Mouse (Mus musculus) megakaryocyte progenitor cell, adult 5-6 weeks (primary cell): ENCODE measurements at regions not wholly inside any gene's neighbourhood (a gene's known extent, or its start where the extent isn't known, plus 50 kb on each side); places are given as distances from the start of the nearest gene placed in this dataset.
"Not testable (repeated sequence)": the region's sequence is repeated elsewhere in the genome, so short reads cannot be mapped to it uniquely, and the experiment has no call there.

Experiments
- ATAC-seq: replicated peaks from 2 replicates; pipeline ENCODE4 v1.8.0; 2016; ENCODE audit warnings: mild to moderate bottlenecking, moderate TSS enrichment, inconsistent platforms; ENCODE audit not compliant: poor library complexity

- not testable (repeated sequence) for ATAC-seq
Observed at GRCm38 (mm10) chr13:50906431-50906830, 194.2 kb upstream of the Spin1 start.

DNA sequence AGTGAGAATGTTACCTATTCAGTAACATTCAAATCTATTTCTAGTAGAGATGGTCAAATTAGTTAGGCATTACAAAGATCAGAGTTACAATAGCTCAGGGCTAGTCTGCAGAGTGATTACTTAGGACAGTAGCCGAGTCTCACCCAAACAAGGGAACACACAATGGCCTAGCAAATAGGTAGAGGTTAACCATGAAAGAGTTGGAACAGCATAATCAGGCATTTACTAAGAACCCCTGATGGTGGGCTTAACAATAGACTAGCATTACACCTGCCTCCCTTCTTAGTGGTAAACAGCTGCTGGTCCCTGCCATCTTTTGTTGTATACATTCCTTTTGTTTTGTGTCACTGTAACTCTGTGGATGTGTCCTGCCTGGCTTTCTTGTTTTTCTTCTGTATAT is 193.8 kb upstream of the Spin1 start:
- ATAC-seq, result no peak

- ATAC-seq, result not testable (repeated sequence)
Observed at GRCm38 (mm10) chr13:50912776-50913175, 187.9 kb upstream of the Spin1 start.

GRCm38 (mm10) chr13:50934017-50934416 is 166.7 kb upstream of the Spin1 start:
- not testable (repeated sequence) for ATAC-seq

GRCm38 (mm10) chr13:50942561-50942960 is 158.1 kb upstream of the Spin1 start:
- ATAC-seq, result no peak

DNA sequence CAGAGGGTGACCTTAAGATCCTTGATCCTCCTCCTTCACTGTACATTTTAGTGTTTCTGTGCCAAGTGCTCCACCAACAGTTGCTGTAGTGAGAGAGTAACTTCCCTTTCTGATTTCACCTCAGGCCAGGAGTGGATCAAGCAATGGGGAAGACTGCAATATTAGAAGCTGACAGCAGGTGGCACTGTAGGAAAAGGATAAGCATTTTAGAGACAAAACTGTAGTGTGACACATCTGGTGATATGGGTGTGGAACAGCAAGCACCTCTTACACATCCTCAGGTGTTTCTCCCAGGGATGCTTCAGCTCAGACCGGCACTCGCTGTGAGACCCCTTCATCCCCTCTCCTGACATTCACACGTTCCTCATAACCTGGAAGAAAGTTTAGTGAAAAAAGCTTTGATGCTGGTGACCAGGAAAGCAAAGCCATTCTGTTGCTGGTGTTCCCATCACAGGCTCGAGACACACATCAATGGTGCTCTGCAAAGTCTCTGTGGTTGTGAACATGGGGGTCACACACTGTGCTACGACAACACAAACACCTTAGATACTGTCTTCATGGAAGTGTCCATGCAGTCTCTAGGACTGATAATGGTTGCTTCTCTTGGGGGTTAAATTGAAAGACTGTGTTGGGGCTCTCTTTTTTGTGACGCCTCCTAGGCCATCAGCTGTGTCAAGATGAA is 151.0 kb upstream of the Spin1 start:
- peak; percentile 98 for ATAC-seq

DNA sequence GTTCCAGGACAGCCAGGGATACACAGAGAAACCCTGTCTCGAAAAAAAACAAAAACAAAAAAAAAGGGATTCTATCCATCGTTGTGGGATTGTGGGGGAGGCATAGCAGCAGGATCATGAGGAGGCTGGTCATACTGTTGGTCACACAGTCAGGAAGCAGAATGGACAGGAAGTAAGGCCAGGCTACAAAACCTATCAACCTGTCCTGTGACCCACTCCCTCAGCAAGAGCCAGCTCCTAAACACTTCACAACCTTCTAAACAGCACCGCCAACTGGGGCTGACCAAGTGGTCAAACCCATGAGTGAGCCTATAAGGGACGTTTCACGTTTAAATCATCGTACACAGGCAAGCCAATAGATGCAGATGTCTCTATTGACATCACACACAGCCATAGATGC is 146.0 kb upstream of the Spin1 start:
- no peak for ATAC-seq

- peak; percentile 52 for ATAC-seq
Observed at GRCm38 (mm10) chr13:50958051-50958883, 142.4 kb upstream of the Spin1 start.

DNA sequence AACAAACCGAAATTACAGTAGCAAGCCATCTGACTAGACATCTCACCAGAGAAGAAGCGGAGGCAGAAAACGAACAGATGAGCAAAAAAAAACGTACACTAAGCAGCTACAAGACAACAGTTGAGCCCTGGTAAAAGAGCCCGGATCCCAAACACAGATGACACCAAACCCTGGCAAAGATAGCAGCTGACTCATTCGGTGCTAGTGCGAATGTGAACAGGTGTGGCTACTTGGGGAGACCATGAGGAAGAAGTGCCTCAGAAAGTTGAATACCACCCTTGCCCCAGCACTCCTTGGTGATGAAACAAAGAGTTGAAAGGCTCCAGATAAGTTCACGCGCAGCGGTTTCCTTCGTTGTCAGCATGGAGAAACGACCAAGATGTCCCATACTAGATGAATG is 139.8 kb upstream of the Spin1 start:
- ATAC-seq, result no peak

DNA sequence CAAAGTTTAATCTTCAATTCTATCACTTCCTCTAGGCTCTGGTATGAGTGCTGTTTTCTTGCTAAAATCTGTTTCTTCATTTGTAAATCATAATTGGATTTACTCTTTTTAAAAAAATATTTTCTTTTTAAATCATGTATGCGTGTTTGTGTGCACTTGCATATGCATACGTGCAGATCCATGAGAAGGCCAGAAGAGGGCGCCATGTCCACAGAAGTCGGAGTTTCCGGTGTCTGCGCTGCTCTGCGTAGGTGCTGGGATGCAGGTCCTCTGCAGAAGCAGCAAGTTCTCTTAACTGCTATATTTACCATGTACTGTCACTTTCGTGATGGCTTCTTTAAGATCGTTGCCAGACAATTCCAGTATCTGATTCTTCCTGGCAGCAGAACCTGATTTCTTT is 136.6 kb upstream of the Spin1 start:
- peak; percentile 72 for ATAC-seq

- not testable (repeated sequence) for ATAC-seq
Observed at GRCm38 (mm10) chr13:50965041-50965440, 135.6 kb upstream of the Spin1 start.

GRCm38 (mm10) chr13:50965678-50966077 is 135.0 kb upstream of the Spin1 start:
- no peak for ATAC-seq

GRCm38 (mm10) chr13:50966826-50967225 is 133.9 kb upstream of the Spin1 start:
- ATAC-seq, result no peak

GRCm38 (mm10) chr13:50973379-50973778 is 127.3 kb upstream of the Spin1 start:
- ATAC-seq, result no peak

DNA sequence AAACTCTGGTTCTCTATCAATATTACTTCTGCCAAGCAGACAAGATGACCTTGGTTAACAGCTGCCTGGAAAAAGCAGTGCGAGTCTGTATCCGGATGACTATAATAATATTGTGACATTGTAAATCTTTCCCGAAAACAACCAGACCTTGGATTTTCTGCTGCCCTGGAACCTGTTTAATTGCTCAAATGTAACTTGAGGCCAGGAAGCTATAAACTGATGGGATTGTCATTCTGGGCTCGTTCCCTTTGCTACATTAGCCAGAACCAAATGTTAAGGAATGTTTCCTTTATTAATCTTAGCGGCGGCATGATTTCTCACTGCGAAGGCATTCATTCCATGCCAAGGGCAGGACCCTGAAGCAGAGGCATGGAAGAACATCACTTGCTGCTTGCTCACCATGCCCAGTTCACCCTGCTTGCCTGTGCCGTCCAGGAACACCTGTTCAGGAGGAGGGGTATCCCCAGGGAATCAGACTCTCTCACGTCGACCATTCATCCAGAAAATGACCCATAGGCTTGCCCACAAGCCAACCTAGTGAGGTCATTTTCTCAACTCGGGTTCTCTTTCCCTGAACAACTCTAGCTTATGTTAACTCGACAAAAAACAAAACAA is 125.3 kb upstream of the Spin1 start:
- no peak for ATAC-seq

GRCm38 (mm10) chr13:50982005-50982404 is 118.7 kb upstream of the Spin1 start:
- no peak for ATAC-seq

- no peak for ATAC-seq
Observed at GRCm38 (mm10) chr13:50982990-50983389, 117.7 kb upstream of the Spin1 start.

DNA sequence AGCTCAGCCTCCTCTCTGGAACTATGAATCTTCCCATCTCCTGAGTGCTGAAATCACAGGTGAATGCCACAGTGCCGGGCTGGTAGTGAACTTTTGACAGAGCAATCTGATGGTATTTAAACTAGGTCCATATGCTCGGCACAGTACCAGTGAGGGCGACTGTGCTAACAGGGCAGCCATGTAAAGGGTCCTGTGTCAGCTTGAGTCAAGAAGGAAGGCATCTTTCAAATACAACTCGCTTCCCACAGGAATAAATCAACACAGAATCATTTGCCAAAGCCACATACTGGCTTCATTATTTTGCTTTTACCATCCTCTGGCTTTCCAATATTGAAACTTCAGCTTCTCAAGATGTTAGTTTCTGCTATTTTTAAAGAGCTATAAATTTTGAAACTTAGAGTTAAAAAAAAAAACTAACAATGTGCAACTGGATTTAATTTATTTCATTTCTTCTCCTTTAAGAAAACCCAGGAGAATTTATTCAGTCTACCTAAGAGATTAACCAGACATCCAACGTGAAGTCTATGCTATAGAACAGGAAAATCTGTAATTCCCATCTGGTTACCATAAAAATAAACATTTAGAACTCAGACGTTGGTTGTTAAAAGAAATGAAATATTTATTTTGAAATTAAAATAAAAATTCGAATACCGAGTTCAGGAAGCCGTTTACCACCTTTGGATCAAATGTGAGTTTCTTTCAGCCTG is 108.8 kb upstream of the Spin1 start:
- ATAC-seq, result no peak

- ATAC-seq, result no peak
Observed at GRCm38 (mm10) chr13:50999738-51000137, 100.9 kb upstream of the Spin1 start.

- ATAC-seq, result no peak
Observed at GRCm38 (mm10) chr13:51004827-51005226, 95.9 kb upstream of the Spin1 start.

DNA sequence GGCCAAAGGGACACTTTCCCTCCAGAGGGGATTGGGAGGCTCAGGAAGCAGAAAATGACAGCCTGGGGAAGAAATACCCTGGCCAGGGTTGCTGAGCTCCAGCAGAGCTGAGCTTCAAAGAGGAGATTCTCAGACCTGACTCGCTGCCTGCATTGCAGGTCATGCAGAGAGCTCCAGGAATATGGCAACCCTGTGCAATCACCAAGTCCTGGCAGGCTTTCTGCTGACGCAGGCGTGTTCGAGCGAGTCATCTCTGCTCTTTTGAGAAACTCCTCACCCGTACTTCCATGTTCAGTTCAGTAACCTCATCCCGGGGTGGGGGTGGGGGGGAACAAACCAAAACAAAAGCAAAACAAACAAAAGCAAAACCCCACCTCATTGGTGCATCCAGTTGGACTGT is 89.9 kb upstream of the Spin1 start:
- ATAC-seq, result no peak
